Mouse (Mus musculus) lung, adult 2 months (tissue): Measurements from ENCODE around the gene Mdga1.

Source experiments
- CTCF ChIP-seq: fragments of 200-500 bp; IDR thresholded peaks from 2 replicates; pipeline ENCODE4 v1.5.1; 2011; ENCODE audit warnings: mild to moderate bottlenecking, low read length, control low read depth; ENCODE audit not compliant: insufficient read depth
- POLR2A ChIP-seq: fragments of 200-500 bp; IDR thresholded peaks from 2 replicates; pipeline ENCODE4 v1.6.1; 2011; ENCODE audit warnings: low read depth, mild to moderate bottlenecking, control low read depth, low read length, borderline replicate concordance; ENCODE audit errors: extremely low read depth

DNA sequence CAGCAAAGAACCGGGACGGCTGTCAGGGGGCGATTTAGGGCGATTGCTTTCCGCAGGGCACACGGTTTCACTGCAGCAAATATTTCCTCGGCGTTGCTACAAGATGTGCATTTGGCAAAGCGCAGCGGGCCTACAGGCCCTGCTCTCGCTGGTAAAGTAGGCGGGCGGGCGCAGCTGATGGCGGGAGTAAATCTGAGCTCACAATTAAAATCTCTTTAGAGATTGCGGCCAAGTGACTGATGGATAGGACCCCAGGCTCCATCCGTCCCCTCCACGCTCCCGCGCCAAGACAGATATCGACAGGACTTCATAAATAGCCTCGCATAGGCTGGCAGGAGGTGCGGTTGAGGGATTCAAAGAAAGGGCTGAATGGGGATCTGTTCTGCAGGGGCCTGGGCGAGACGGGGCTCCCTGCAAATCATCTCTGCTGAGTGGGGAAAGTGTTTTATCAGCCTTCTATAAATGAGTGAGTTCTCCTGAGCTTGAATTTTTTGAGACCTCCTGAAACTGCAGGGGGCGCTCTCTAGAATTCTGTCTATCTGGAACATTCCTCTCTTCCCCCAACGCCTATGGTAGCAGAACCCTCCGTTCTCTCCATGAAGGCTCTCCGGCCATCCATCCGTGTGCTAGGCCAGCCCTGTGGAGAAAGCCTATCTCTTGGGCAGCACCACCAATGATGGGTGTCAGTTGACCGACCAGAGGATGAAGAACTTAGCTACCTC is 38.5 kb downstream of the Mdga1 start:
- no peak for TF ChIP-seq CTCF
- no peak for TF ChIP-seq POLR2A
